Mouse (Mus musculus): ENCODE results near the gene Tm9sf3. TPM values are rescaled to one million over a fixed set of nuclear protein-coding genes. Genes with fewer than 3 reads are reported as not detected.

Gene Tm9sf3
- total and polyA plus RNA-seq, 3 experiments, result 34.3 to 114 (median 103) TPM

GRCm38 (mm10) chr19:41284515-41284914, 20.7 kb upstream of the Tm9sf3 start:
- Histone ChIP-seq H3K79me2 (ENCODE audit: control insufficient read depth, insufficient read depth, low read length, poor library complexity) (no peaks in the 10 kb centered on the region), H3K27me3 (ENCODE audit: control insufficient read depth in 1 of 2, insufficient read depth in 2 of 2, low read length in 2 of 2) (no peaks in the 10 kb centered on the region; a peak in 1 of 4 replicates), H3K27ac (ENCODE audit: control insufficient read depth, low read depth, low read length) (no peak overlapping the region), H3K9ac (ENCODE audit: control insufficient read depth, low read depth, low read length, poor library complexity, severe bottlenecking) (no peak overlapping the region), H3K36me3 (ENCODE audit: control insufficient read depth in 1 of 2, insufficient read depth in 2 of 2, low read length in 2 of 2) (no peaks in the 10 kb centered on the region), H3K4me1 (ENCODE audit: control insufficient read depth in 1 of 2, insufficient read depth in 2 of 2, low read length in 2 of 2) (no peaks in the 10 kb centered on the region), H3K4me3 (ENCODE audit: control insufficient read depth in 1 of 2, insufficient read depth in 1 of 2, low read depth in 2 of 2, low read length in 2 of 2) (no peak overlapping the region), H3K9me3 (replicated peaks; ENCODE audit: insufficient read depth, low read length) (no peaks in the 10 kb centered on the region)
- TF ChIP-seq MYC (IDR thresholded peaks at IDR 0.05; ENCODE audit: low read depth, low read length) (no peak), SIN3A (IDR thresholded peaks at IDR 0.05; ENCODE audit: low read length) (no peak), ETS1 (IDR thresholded peaks at IDR 0.05; ENCODE audit: low read depth, low read length) (no peak), TBP (IDR thresholded peaks at IDR 0.05; ENCODE audit: low read depth, low read length) (no peak), POLR2A (IDR thresholded peaks at IDR 0.05; ENCODE audit: control insufficient read depth in 1 of 2, insufficient read depth in 1 of 2, low read depth in 1 of 2, low read length in 2 of 2, poor library complexity in 1 of 2) (no peak), MAZ (IDR thresholded peaks at IDR 0.05; ENCODE audit: low read depth, low read length) (no peak), POLR2AphosphoS5 (IDR thresholded peaks at IDR 0.05; ENCODE audit: borderline replicate concordance, low read depth, low read length) (no peak), UBTF (IDR thresholded peaks at IDR 0.05; ENCODE audit: borderline replicate concordance, insufficient read depth, low read depth, low read length) (no peak), USF1 (IDR thresholded peaks at IDR 0.05; ENCODE audit: low read depth, low read length) (no peak), CHD1 (IDR thresholded peaks at IDR 0.05; ENCODE audit: low read depth, low read length) (no peak), TCF12 (IDR thresholded peaks at IDR 0.05; ENCODE audit: low read depth, low read length) (no peak), RCOR1 (IDR thresholded peaks at IDR 0.05; ENCODE audit: low read depth, low read length) (no peak), SMC3 (IDR thresholded peaks at IDR 0.05; ENCODE audit: low read depth, low read length) (no peak), USF2 (IDR thresholded peaks at IDR 0.05; ENCODE audit: borderline replicate concordance in 1 of 2, insufficient read depth in 1 of 2, low read depth in 1 of 2, low read length in 2 of 2) (no peak), MAX (IDR thresholded peaks at IDR 0.05; ENCODE audit: low read length) (no peak), EP300 (IDR thresholded peaks at IDR 0.05; ENCODE audit: low read depth in 1 of 2, low read length in 2 of 2) (no peak)
- DNase-seq (ENCODE audit: low read depth, low spot score), result no peak

DNA sequence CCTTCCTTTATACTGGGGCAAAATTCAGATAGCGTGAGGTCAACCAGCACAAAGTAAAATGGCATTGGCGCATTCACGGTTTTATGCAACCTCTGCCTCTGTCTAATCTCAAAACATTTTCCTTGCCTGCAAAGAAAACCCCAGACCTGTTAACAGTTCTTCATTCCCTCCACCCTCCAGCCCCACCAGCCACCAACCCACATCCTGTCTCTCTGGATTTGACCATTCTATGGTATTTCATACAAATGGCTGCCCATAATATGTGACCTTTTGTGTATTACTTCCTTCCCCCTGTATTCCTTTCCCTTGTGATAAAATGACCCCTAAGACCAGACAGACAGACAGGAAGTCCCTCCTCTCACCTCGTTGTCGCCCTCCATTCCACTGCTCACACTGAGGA, 18.9 kb upstream of the Tm9sf3 start:
- Histone ChIP-seq H3K27ac (ENCODE audit: control insufficient read depth, low read depth, low read length) (no peak overlapping the region), H3K9ac (ENCODE audit: control insufficient read depth, low read depth, low read length, poor library complexity, severe bottlenecking) (no peak overlapping the region), H3K36me3 (ENCODE audit: control insufficient read depth in 1 of 2, insufficient read depth in 2 of 2, low read length in 2 of 2) (no peaks in the 10 kb centered on the region), H3K9me3 (replicated peaks; ENCODE audit: insufficient read depth, low read length) (no peaks in the 10 kb centered on the region), H3K79me2 (ENCODE audit: control insufficient read depth, insufficient read depth, low read length, poor library complexity) (no peaks in the 10 kb centered on the region), H3K4me1 (ENCODE audit: control insufficient read depth in 1 of 2, insufficient read depth in 2 of 2, low read length in 2 of 2) (no peaks in the 10 kb centered on the region), H3K4me3 (ENCODE audit: control insufficient read depth in 1 of 2, insufficient read depth in 1 of 2, low read depth in 2 of 2, low read length in 2 of 2) (no peak overlapping the region), H3K27me3 (ENCODE audit: control insufficient read depth in 1 of 2, insufficient read depth in 2 of 2, low read length in 2 of 2) (no peaks in the 10 kb centered on the region; a peak in 1 of 4 replicates)
- TF ChIP-seq UBTF (IDR thresholded peaks at IDR 0.05; ENCODE audit: borderline replicate concordance, insufficient read depth, low read depth, low read length) (no peak), POLR2A (IDR thresholded peaks at IDR 0.05; ENCODE audit: control insufficient read depth in 1 of 2, insufficient read depth in 1 of 2, low read depth in 1 of 2, low read length in 2 of 2, poor library complexity in 1 of 2) (no peak), MXI1 (IDR thresholded peaks at IDR 0.05; ENCODE audit: low read depth, low read length) (no peak), ELF1 (IDR thresholded peaks at IDR 0.05; ENCODE audit: low read depth, low read length) (no peak), RCOR1 (IDR thresholded peaks at IDR 0.05; ENCODE audit: low read depth, low read length) (no peak), MYB (IDR thresholded peaks at IDR 0.05; ENCODE audit: low read depth, low read length) (no peak), GATA1 (IDR thresholded peaks at IDR 0.05; ENCODE audit: low read depth, low read length) (no peak), ZC3H11A (IDR thresholded peaks at IDR 0.05; ENCODE audit: low read depth, low read length) (no peak), MAX (IDR thresholded peaks at IDR 0.05; ENCODE audit: low read length) (no peak), KAT2A (conservative IDR thresholded peaks at IDR 0.05; ENCODE audit: low read depth, low read length) (no peak), CTCF (IDR thresholded peaks at IDR 0.05 in 2 of 3, conservative IDR thresholded peaks at IDR 0.05 in 1 of 3; ENCODE audit: control insufficient read depth in 1 of 3, insufficient read depth in 1 of 3, low read depth in 2 of 3, low read length in 3 of 3, poor library complexity in 1 of 3, severe bottlenecking in 1 of 3) (no peak), ZNF384 (IDR thresholded peaks at IDR 0.05; ENCODE audit: low read depth, low read length) (no peak), JUND (IDR thresholded peaks at IDR 0.05; ENCODE audit: low read depth, low read length) (no peak), E2F4 (IDR thresholded peaks at IDR 0.05; ENCODE audit: borderline replicate concordance, low read depth, low read length) (no peak), ETS1 (IDR thresholded peaks at IDR 0.05; ENCODE audit: low read depth, low read length) (no peak), NRF1 (IDR thresholded peaks at IDR 0.05; ENCODE audit: insufficient read depth, low read depth, low read length, poor library complexity, severe bottlenecking) (no peak), POLR2AphosphoS5 (IDR thresholded peaks at IDR 0.05; ENCODE audit: borderline replicate concordance, low read depth, low read length) (no peak)
- no peak for DNase-seq (ENCODE audit: low read depth, low spot score)
